Mouse (Mus musculus) bone marrow, adult 2 months (tissue): Measurements from ENCODE around the gene Tnk1. TPM values are rescaled to one million over a fixed set of nuclear protein-coding genes. Genes with fewer than 3 reads are reported as not detected.

Experiments used
- H3K27ac ChIP-seq: fragments of 200-500 bp; 2 replicates; pipeline ENCODE4 v1.5.1; 2012; ENCODE audit warnings: low read depth, mild to moderate bottlenecking, control low read depth, inconsistent platforms, low read length; ENCODE audit not compliant: control insufficient read depth, poor library complexity, insufficient read depth
- H3K4me1 ChIP-seq: fragments of 200-500 bp; 2 replicates; pipeline ENCODE4 v1.6.1; 2011; ENCODE audit warnings: low read length; ENCODE audit not compliant: control insufficient read depth, insufficient read depth
- H3K4me3 ChIP-seq: fragments of 200-500 bp; replicated peaks from 2 replicates; pipeline ENCODE3; 2011; ENCODE audit warnings: mild to moderate bottlenecking, low read depth, low read length, control low read depth; ENCODE audit not compliant: control insufficient read depth
- CTCF ChIP-seq: fragments of 200-500 bp; IDR thresholded peaks from 2 replicates; pipeline ENCODE4 v1.5.1; 2011; ENCODE audit warnings: low read length, control low read depth; ENCODE audit not compliant: control insufficient read depth, insufficient read depth
- POLR2A ChIP-seq: fragments of 200-500 bp; IDR thresholded peaks from 2 replicates; pipeline ENCODE4 v1.6.1; 2011; ENCODE audit warnings: low read depth, mild to moderate bottlenecking, control low read depth, low read length, borderline replicate concordance; ENCODE audit not compliant: control insufficient read depth
- WGBS: fragments of 180-500 bp; shearing (Covaris S2); methylation state at CpG from one replicate; pipeline ENCODE4 v1.1.7; 2018; 5-methylcytosine and 5-hydroxymethylcytosine counted together
- polyA plus RNA-seq: library from polyadenylated mRNA; stranded (reverse); fragments of >200 nt; gene quantifications from 2 replicates; pipeline ENCODE4 v1.2.4, GENCODE M21; 2011; ENCODE audit warnings: low replicate concordance; ENCODE audit not compliant: missing spikeins, insufficient read depth, insufficient read length

Gene Tnk1
- polyA plus RNA-seq, 1 experiment, result 5.4 TPM

DNA sequence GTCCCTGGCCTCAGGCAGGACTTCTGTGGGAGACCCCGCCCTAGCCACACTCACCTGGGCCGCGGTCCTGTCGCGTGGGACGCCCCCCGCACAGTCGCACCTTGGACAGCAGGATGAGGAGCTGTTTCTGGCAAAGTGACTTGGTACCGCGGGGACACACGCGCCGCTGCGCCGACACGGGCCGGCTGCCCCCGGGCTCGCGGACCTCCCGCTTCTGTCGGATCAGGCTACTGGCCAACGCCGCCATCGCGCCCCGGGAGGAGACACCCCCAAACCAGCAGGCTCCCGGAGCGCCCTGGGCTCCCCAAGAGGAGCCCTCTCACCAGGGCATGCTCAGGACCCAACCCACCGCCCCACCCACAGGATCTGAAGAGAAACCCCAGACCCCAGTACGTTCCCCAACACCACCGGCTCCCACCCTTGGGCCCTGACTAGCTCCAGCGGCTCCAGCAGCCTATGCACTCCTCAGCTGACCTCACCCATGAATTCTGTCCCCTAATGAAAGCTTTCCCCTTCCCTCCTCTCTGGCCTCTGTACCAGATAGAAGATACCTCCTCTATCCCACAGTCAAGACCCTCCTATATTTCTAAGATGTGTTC, 57.1 kb downstream of the Tnk1 start, which contains the start of gene Fgf11:
Fgf11 (minus strand) TSS at position 479 of the 599 bp plus-strand sequence.
- 4% methylated on average over 33 of the region's 33 CpGs for WGBS
- peak within 1 kb of the TSS; percentile 33 for H3K4me3 ChIP-seq
- peaks cover 1% of the 10 kb centered on the region; the same call in 1 of the 2 replicates for H3K4me1 ChIP-seq
- no peak within 1 kb of the TSS; the same call in 1 of the 2 replicates for H3K27ac ChIP-seq
- TF ChIP-seq CTCF (no peak), POLR2A (no peak)

Other genes starting within 250 kb of the Tnk1 start
- gene Shbg, start 240.8 kb downstream of the Tnk1 start, polyA plus RNA-seq, result not detected in 2 replicates
- 1.4 and 2.4 TPM in 2 replicates for gene Sat2, start 236.7 kb downstream of the Tnk1 start, polyA plus RNA-seq
- gene Fxr2, start 225.7 kb downstream of the Tnk1 start, polyA plus RNA-seq, result 32.3 and 66.3 TPM in 2 replicates
- gene Sox15, start 203.4 kb downstream of the Tnk1 start, polyA plus RNA-seq, result not detected in 2 replicates
- gene Mpdu1, start 196.1 kb downstream of the Tnk1 start, polyA plus RNA-seq, result 62.4 and 109 TPM in 2 replicates
- gene Cd68, start 192.6 kb downstream of the Tnk1 start, polyA plus RNA-seq, result 28.0 and 51.6 TPM in 2 replicates
- 268 and 540 TPM in 2 replicates for gene Eif4a1, start 186.3 kb downstream of the Tnk1 start, polyA plus RNA-seq
- gene Senp3, start 176.6 kb downstream of the Tnk1 start, polyA plus RNA-seq, result 46.3 and 67.8 TPM in 2 replicates
- 2.3 and 3.1 TPM in 2 replicates for gene Tnfsf13, start 172.9 kb downstream of the Tnk1 start, polyA plus RNA-seq
- gene Tnfsf12, start 162.9 kb downstream of the Tnk1 start, polyA plus RNA-seq, result 4.2 and 7.1 TPM in 2 replicates
- gene Tnfsfm13, start 162.6 kb downstream of the Tnk1 start, polyA plus RNA-seq, result 7.6 and 17.0 TPM in 2 replicates
- 28.8 and 49.2 TPM in 2 replicates for gene Polr2a, start 100.1 kb downstream of the Tnk1 start, polyA plus RNA-seq
- not detected in 2 replicates for gene Slc35g3, start 96.8 kb downstream of the Tnk1 start, polyA plus RNA-seq
- gene Zbtb4, start 92.8 kb downstream of the Tnk1 start, polyA plus RNA-seq, result 8.4 and 13.8 TPM in 2 replicates
- 1.8 and 3.5 TPM in 2 replicates for gene Chrnb1, start 62.8 kb downstream of the Tnk1 start, polyA plus RNA-seq
- gene Fgf11, start 56.9 kb downstream of the Tnk1 start, polyA plus RNA-seq, result 0.32 and 1.00 TPM in 2 replicates
- not detected in 2 replicates for gene Tmem102, start 53.1 kb downstream of the Tnk1 start, polyA plus RNA-seq
- not detected in 2 replicates for gene Gm39566, start 43.4 kb downstream of the Tnk1 start, polyA plus RNA-seq
- gene Spem2, start 40.3 kb downstream of the Tnk1 start, polyA plus RNA-seq, result not detected in 2 replicates
- gene Spem1, start 36.5 kb downstream of the Tnk1 start, polyA plus RNA-seq, result not detected in 2 replicates
- gene Nlgn2, start 20.9 kb downstream of the Tnk1 start, polyA plus RNA-seq, result 5.3 and 6.0 TPM in 2 replicates
- 180 and 202 TPM in 2 replicates for gene Tmem256, start 20.2 kb downstream of the Tnk1 start, polyA plus RNA-seq
- 38.3 and 50.9 TPM in 2 replicates for gene Plscr3, start 12.4 kb downstream of the Tnk1 start, polyA plus RNA-seq
- not detected in 2 replicates for gene Tmem95, start 19.3 kb upstream of the Tnk1 start, polyA plus RNA-seq
- 1.8 and 3.6 TPM in 2 replicates for gene Kctd11, start 22.7 kb upstream of the Tnk1 start, polyA plus RNA-seq
- gene Acap1, start 36.8 kb upstream of the Tnk1 start, polyA plus RNA-seq, result 63.5 and 179 TPM in 2 replicates
- 2.7 and 5.6 TPM in 2 replicates for gene 2810408A11Rik, start 42.3 kb upstream of the Tnk1 start, polyA plus RNA-seq
- gene Neurl4, start 42.3 kb upstream of the Tnk1 start, polyA plus RNA-seq, result 25.7 and 38.2 TPM in 2 replicates
- gene Gps2, start 55.2 kb upstream of the Tnk1 start, polyA plus RNA-seq, result 120 and 203 TPM in 2 replicates
- gene Eif5a, start 63.2 kb upstream of the Tnk1 start, polyA plus RNA-seq, result 378 and 387 TPM in 2 replicates
- gene Ybx2, start 77.1 kb upstream of the Tnk1 start, polyA plus RNA-seq, result 1.2 and 1.5 TPM in 2 replicates
- gene Slc2a4, start 89.5 kb upstream of the Tnk1 start, polyA plus RNA-seq, result 24.5 and 32.2 TPM in 2 replicates
- gene Cldn7, start 106.0 kb upstream of the Tnk1 start, polyA plus RNA-seq, result not detected in 2 replicates
- 42.5 and 60.6 TPM in 2 replicates for gene Ctdnep1, start 122.4 kb upstream of the Tnk1 start, polyA plus RNA-seq
- gene Elp5, start 123.8 kb upstream of the Tnk1 start, polyA plus RNA-seq, result 27.2 and 50.6 TPM in 2 replicates
- gene Gabarap, start 132.4 kb upstream of the Tnk1 start, polyA plus RNA-seq, result 204 and 443 TPM in 2 replicates
- gene Phf23, start 137.0 kb upstream of the Tnk1 start, polyA plus RNA-seq, result 26.8 and 72.4 TPM in 2 replicates
- 4.4 and 12.8 TPM in 2 replicates for gene Dvl2, start 141.9 kb upstream of the Tnk1 start, polyA plus RNA-seq
- 26.3 and 28.9 TPM in 2 replicates for gene Acadvl, start 156.7 kb upstream of the Tnk1 start, polyA plus RNA-seq
- gene Dlg4, start 158.2 kb upstream of the Tnk1 start, polyA plus RNA-seq, result 5.4 and 19.4 TPM in 2 replicates
- 1.4 and 3.5 TPM in 2 replicates for gene Asgr1, start 195.4 kb upstream of the Tnk1 start, polyA plus RNA-seq
- gene Asgr2, start 233.9 kb upstream of the Tnk1 start, polyA plus RNA-seq, result 1.2 and 5.1 TPM in 2 replicates